Mouse (Mus musculus): Measurements from ENCODE around the gene Lrrc4. TPM values are rescaled to one million over a fixed set of nuclear protein-coding genes. Genes with fewer than 3 reads are reported as not detected.

Gene Lrrc4
- polyA plus RNA-seq, 2 experiments = 0.61 to 0.99 TPM

- Histone ChIP-seq H3K27ac (replicated peaks; ENCODE audit: low read depth, low read length) (no peak overlapping the region), H3K27me3 (ENCODE audit: control insufficient read depth, insufficient read depth, low read length) (no peaks in the 10 kb centered on the region), H3K4me1 (ENCODE audit: control insufficient read depth, insufficient read depth, low read length) (peaks cover 54% of the 10 kb centered on the region), H3K4me2 (replicated peaks; ENCODE audit: low read depth, low read length, severe bottlenecking) (no peak overlapping the region), H3K36me3 (ENCODE audit: control insufficient read depth, insufficient read depth, low read length) (no peaks in the 10 kb centered on the region), H3K9me3 (ENCODE audit: control insufficient read depth, low read length) (no peaks in the 10 kb centered on the region), H3K4me3 (replicated peaks; ENCODE audit: low read length) (no peak overlapping the region), H3K9ac (ENCODE audit: low read depth, low read length, severe bottlenecking) (no peak overlapping the region)
- 86% methylated on average over 9 of the region's 9 CpGs for WGBS
- no peak for TF ChIP-seq POLR2A (IDR thresholded peaks at IDR 0.05; ENCODE audit: borderline replicate concordance, extremely low read depth, insufficient read depth, insufficient read length)
- ATAC-seq (ENCODE audit: low FRiP score, low read depth) = no peak
- no peak for DNase-seq (ENCODE audit: low spot score)
Measured at GRCm38 (mm10) chr6:28850326-28850900, 18.9 kb upstream of the Lrrc4 start.

DNA sequence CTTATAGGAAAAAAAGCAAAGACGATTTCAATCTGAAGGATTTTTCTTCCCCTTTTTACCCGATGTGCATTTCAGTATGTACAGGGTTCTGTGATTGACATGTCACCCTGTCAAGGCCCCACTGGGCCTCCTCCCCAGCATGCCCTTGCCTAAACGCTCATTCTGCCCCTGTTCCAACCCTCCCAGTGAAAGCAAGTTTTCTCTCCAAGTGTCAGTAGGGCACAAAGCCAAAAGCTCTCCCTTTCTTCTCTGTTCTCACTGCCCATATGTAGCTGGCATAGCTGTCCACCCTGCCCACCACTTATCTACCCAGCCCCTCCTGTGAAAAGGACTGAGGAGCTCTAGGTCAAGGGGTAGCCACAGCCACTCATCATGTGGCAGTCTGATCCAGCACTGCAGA lies 17.8 kb upstream of the Lrrc4 start:
- no peak for TF ChIP-seq POLR2A (IDR thresholded peaks at IDR 0.05; ENCODE audit: borderline replicate concordance, extremely low read depth, insufficient read depth, insufficient read length)
- H3K36me3 ChIP-seq (ENCODE audit: control insufficient read depth, insufficient read depth, low read length) = no peaks in the 10 kb centered on the region
- H3K4me1 ChIP-seq (ENCODE audit: control insufficient read depth, insufficient read depth, low read length) = peaks cover 43% of the 10 kb centered on the region
- H3K9ac ChIP-seq (ENCODE audit: low read depth, low read length, severe bottlenecking) = no peak overlapping the region
- no peak for DNase-seq (ENCODE audit: low spot score)
- no peaks in the 10 kb centered on the region for H3K27me3 ChIP-seq (ENCODE audit: control insufficient read depth, insufficient read depth, low read length)
- no peaks in the 10 kb centered on the region for H3K9me3 ChIP-seq (ENCODE audit: control insufficient read depth, low read length)
- 51% methylated on average over 3 of the region's 3 CpGs for WGBS
- no peak overlapping the region for H3K4me3 ChIP-seq (replicated peaks; ENCODE audit: low read length)
- ATAC-seq (ENCODE audit: low FRiP score, low read depth) = no peak
- H3K4me2 ChIP-seq (replicated peaks; ENCODE audit: low read depth, low read length, severe bottlenecking) = no peak overlapping the region
- H3K27ac ChIP-seq (replicated peaks; ENCODE audit: low read depth, low read length) = no peak overlapping the region

- 53% methylated on average over 9 of the region's 9 CpGs for WGBS
- no peaks in the 10 kb centered on the region for H3K27me3 ChIP-seq (ENCODE audit: control insufficient read depth, insufficient read depth, low read length)
- 0 out of 2 replicates have a peak overlapping the region, but pooled peaks have one; percentile 49 for H3K27ac ChIP-seq (replicated peaks; ENCODE audit: low read depth, low read length)
- H3K4me2 ChIP-seq (replicated peaks; ENCODE audit: low read depth, low read length, severe bottlenecking) = no peak overlapping the region
- no peaks in the 10 kb centered on the region for H3K36me3 ChIP-seq (ENCODE audit: control insufficient read depth, insufficient read depth, low read length)
- no peaks in the 10 kb centered on the region for H3K9me3 ChIP-seq (ENCODE audit: control insufficient read depth, low read length)
- no peak overlapping the region for H3K9ac ChIP-seq (ENCODE audit: low read depth, low read length, severe bottlenecking)
- peaks cover 38% of the 10 kb centered on the region for H3K4me1 ChIP-seq (ENCODE audit: control insufficient read depth, insufficient read depth, low read length)
- no peak for ATAC-seq (ENCODE audit: low FRiP score, low read depth)
- no peak for DNase-seq (ENCODE audit: low spot score)
- no peak for TF ChIP-seq POLR2A (IDR thresholded peaks at IDR 0.05; ENCODE audit: borderline replicate concordance, extremely low read depth, insufficient read depth, insufficient read length)
- H3K4me3 ChIP-seq (replicated peaks; ENCODE audit: low read length) = no peak overlapping the region
Measured at GRCm38 (mm10) chr6:28848891-28849290, 17.3 kb upstream of the Lrrc4 start.

DNA sequence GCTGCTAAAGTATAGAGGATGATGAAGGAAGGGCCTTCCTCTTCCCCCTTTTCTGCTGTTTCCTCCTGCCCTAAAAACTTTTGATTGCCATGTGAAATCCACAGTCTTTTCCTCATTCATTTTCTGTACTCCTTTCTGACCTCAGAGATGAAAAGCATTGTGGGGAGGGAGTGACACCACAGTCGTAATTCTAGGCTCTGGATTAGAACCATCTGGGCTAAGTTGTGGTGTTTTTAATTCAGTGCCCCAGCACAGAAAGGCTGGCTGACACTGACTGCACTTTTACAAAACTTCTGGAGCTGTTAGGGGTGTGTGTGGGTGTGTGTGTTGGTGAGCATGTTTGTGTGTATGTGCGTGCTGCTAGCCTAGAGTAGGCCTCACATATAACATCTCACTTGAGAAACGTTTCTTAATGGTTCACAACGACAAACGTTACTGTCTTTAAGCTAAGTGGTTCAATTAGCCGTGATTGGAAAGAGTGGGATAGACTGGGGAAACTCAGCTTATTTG lies 16.8 kb upstream of the Lrrc4 start:
- DNase-seq (ENCODE audit: low spot score) (peak; percentile 32), ATAC-seq (ENCODE audit: low FRiP score, low read depth) (no peak)
- no peaks in the 10 kb centered on the region for H3K36me3 ChIP-seq (ENCODE audit: control insufficient read depth, insufficient read depth, low read length)
- H3K27me3 ChIP-seq (ENCODE audit: control insufficient read depth, insufficient read depth, low read length) = no peaks in the 10 kb centered on the region
- H3K4me2 ChIP-seq (replicated peaks; ENCODE audit: low read depth, low read length, severe bottlenecking) = no peak overlapping the region
- peak overlapping the region; percentile 49; the same call in 1 of the 2 replicates for H3K27ac ChIP-seq (replicated peaks; ENCODE audit: low read depth, low read length)
- 31% methylated on average over 6 of the region's 6 CpGs for WGBS
- H3K9ac ChIP-seq (ENCODE audit: low read depth, low read length, severe bottlenecking) = no peak overlapping the region
- H3K4me3 ChIP-seq (replicated peaks; ENCODE audit: low read length) = no peak overlapping the region
- H3K9me3 ChIP-seq (ENCODE audit: control insufficient read depth, low read length) = no peaks in the 10 kb centered on the region
- H3K4me1 ChIP-seq (ENCODE audit: control insufficient read depth, insufficient read depth, low read length) = peaks cover 33% of the 10 kb centered on the region
- no peak for TF ChIP-seq POLR2A (IDR thresholded peaks at IDR 0.05; ENCODE audit: borderline replicate concordance, extremely low read depth, insufficient read depth, insufficient read length)

DNA sequence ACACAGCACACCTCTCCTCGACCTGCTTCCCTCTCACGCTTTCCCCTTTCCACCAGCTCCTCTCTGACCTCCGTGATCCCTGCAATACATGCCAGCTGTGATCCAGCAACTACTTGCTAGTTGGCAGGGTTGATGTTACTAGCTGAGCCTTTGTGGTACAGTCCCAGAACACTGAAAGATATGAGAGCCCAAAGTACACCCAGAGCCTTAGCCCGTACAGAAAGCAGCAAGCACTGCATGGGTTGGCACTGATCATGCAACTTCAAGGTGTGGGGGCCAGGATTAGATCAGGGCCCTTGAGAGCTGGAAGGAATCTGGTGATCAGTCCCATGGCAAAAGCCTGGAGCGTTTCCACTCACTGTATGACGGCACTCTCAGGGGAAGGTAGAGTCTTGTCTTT lies 16.1 kb upstream of the Lrrc4 start:
- no peak for ATAC-seq (ENCODE audit: low FRiP score, low read depth)
- Histone ChIP-seq H3K4me2 (replicated peaks; ENCODE audit: low read depth, low read length, severe bottlenecking) (no peak overlapping the region), H3K4me3 (replicated peaks; ENCODE audit: low read length) (no peak overlapping the region), H3K36me3 (ENCODE audit: control insufficient read depth, insufficient read depth, low read length) (no peaks in the 10 kb centered on the region), H3K4me1 (ENCODE audit: control insufficient read depth, insufficient read depth, low read length) (peaks cover 28% of the 10 kb centered on the region), H3K27ac (replicated peaks; ENCODE audit: low read depth, low read length) (no peak overlapping the region), H3K9ac (ENCODE audit: low read depth, low read length, severe bottlenecking) (no peak overlapping the region), H3K9me3 (ENCODE audit: control insufficient read depth, low read length) (no peaks in the 10 kb centered on the region), H3K27me3 (ENCODE audit: control insufficient read depth, insufficient read depth, low read length) (no peaks in the 10 kb centered on the region)
- no peak for TF ChIP-seq POLR2A (IDR thresholded peaks at IDR 0.05; ENCODE audit: borderline replicate concordance, extremely low read depth, insufficient read depth, insufficient read length)
- no peak for DNase-seq (ENCODE audit: low spot score)
- WGBS = 33% methylated on average over 6 of the region's 6 CpGs

Measured in limb, embryonic 14.5 days (tissue).